Mouse (Mus musculus) neural tube, embryonic 13.5 days (tissue): ENCODE measurements at regions not wholly inside any gene's neighbourhood (a gene's known extent, or its start where the extent isn't known, plus 50 kb on each side); places are given as distances from the start of the nearest gene placed in this dataset.

Experiments used
- ATAC-seq: fragments of 200-750 bp; cut with Nextera tagmentation; 2 replicates; pipeline ENCODE4 v1.8.0; 2017; ENCODE audit warnings: low read depth, mild to moderate bottlenecking, moderate TSS enrichment, moderate library complexity
- H3K27ac ChIP-seq: fragments of 300-500 bp; sonication (generic); replicated peaks from 2 replicates; pipeline ENCODE4 v1.5.1; 2015; ENCODE audit warnings: moderate library complexity, mild to moderate bottlenecking, inconsistent platforms
- H3K27me3 ChIP-seq: fragments of 300-500 bp; sonication (generic); 2 replicates; pipeline ENCODE4 v1.6.1; 2015; ENCODE audit warnings: mild to moderate bottlenecking, inconsistent platforms
- H3K36me3 ChIP-seq: fragments of 300-500 bp; sonication (generic); 2 replicates; pipeline ENCODE4 v1.6.1; 2015; ENCODE audit warnings: mild to moderate bottlenecking, inconsistent platforms
- H3K4me1 ChIP-seq: fragments of 300-500 bp; sonication (generic); replicated peaks from 2 replicates; pipeline ENCODE4 v1.6.1; 2015; ENCODE audit warnings: inconsistent platforms
- H3K4me2 ChIP-seq: fragments of 300-500 bp; sonication (generic); 2 replicates; pipeline ENCODE4 v1.6.1; 2015; ENCODE audit warnings: inconsistent platforms, mild to moderate bottlenecking, moderate library complexity
- H3K4me3 ChIP-seq: fragments of 300-500 bp; sonication (generic); 2 replicates; pipeline ENCODE4 v1.5.1; 2015; ENCODE audit warnings: mild to moderate bottlenecking, inconsistent platforms
- H3K9ac ChIP-seq: fragments of 300-500 bp; sonication (generic); 2 replicates; pipeline ENCODE4 v1.6.1; 2015; ENCODE audit warnings: moderate library complexity, mild to moderate bottlenecking, inconsistent platforms
- H3K9me3 ChIP-seq: fragments of 300-500 bp; sonication (generic); 2 replicates; pipeline ENCODE4 v1.6.1; 2016; ENCODE audit warnings: inconsistent platforms
- WGBS: fragments of 180-500 bp; shearing (Covaris S2); methylation state at CpG from one replicate; pipeline ENCODE4 v1.1.7; 2015; 5-methylcytosine and 5-hydroxymethylcytosine counted together

DNA sequence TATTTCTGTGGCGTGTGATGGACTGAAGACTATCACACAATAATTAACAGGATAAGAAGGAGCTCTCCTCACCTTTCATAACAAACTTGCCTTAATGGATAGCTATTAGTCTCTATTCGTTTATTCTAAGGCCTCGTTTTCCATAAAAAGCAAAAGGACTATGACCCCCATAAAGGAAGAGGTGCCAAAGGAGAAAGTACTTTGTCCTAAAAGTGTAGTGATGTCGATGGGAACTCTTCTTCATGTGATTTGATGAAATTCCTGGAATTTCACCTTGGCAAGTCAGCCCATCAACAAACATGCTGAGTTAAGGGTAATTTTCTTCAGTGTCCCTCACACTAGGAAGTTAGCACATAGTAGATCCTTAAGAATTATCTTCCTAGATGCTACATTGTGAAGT, 293.9 kb downstream of the Lyplal1 start:
- Histone ChIP-seq H3K4me2 (no peak overlapping the region), H3K4me1 (peaks cover 7% of the 10 kb centered on the region), H3K9ac (no peak overlapping the region), H3K36me3 (no peaks in the 10 kb centered on the region), H3K4me3 (no peak overlapping the region), H3K27ac (no peak overlapping the region), H3K27me3 (no peaks in the 10 kb centered on the region), H3K9me3 (no peaks in the 10 kb centered on the region)
- WGBS, result 90% methylated on average over 4 of the region's 4 CpGs
- no peak for ATAC-seq

DNA sequence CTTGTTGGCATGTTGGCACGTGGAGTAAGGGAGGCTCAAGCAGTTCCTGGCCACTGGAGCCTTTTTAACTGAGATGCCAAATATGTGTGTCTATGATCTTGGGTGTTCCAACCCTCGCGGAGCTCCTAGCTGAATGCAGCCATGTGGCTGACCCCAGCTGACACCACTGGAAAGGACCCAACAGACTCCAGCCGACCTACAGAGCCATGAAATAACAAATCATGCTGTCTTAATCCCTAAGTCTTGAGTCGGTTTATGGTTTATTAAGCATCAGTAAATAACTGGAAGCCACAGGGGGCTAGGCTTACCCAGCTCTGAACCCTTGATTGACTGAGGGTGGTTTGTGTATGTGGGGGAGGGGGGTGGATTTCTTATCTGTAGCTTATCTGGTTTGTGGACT, 293.2 kb downstream of the Lyplal1 start:
- H3K4me2 ChIP-seq, result no peak overlapping the region
- no peak overlapping the region for H3K27ac ChIP-seq
- no peak overlapping the region for H3K4me3 ChIP-seq
- WGBS, result 47% methylated on average over 5 of the region's 5 CpGs
- no peak overlapping the region for H3K9ac ChIP-seq
- H3K36me3 ChIP-seq, result no peaks in the 10 kb centered on the region
- peaks cover 5% of the 10 kb centered on the region for H3K4me1 ChIP-seq
- ATAC-seq, result no peak
- H3K9me3 ChIP-seq, result no peaks in the 10 kb centered on the region
- no peaks in the 10 kb centered on the region for H3K27me3 ChIP-seq

DNA sequence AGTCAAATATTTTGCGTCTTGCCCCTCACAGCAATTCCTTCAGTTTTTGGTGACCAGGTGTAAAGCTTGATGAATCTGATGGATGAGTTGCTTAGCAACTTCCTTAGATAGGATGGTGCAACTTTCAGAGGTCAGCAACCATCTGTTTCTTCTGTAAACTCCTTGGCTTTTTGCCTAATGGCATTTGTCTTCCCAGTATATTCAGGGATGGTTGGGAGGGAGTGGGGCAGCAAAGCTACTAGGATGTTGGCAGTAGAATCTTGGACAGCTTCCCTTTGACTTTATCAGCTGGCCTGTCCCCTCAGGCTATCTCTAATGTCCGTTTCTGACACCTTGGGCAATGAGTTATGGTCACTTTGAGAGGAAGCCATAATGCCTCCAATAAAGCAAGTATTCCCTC, 289.1 kb downstream of the Lyplal1 start:
- Histone ChIP-seq H3K27ac (no peak overlapping the region), H3K4me3 (no peak overlapping the region), H3K27me3 (no peaks in the 10 kb centered on the region), H3K9me3 (no peaks in the 10 kb centered on the region), H3K4me1 (no peaks in the 10 kb centered on the region), H3K36me3 (no peaks in the 10 kb centered on the region), H3K4me2 (no peak overlapping the region), H3K9ac (no peak overlapping the region)
- no peak for ATAC-seq
- 64% methylated on average over 2 of the region's 2 CpGs for WGBS

DNA sequence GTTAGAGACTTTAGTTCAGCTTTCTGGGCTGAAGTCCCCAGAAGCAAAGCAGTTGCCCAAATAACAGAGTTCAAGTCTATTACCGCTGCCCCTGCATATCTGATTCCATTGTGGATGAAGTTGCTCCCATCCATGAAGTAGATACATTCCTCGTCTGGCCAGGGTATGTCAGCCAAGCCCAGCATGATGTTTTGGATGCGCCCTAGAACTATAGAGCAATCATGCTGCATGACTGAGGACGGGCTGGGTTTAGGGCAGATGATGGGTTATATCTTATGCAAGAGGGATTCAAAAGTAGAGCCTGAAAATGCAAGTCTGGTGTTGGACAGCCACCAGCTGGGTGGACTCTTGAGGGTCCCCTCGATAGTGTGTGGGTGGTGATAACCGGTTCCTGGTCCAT, 288.6 kb downstream of the Lyplal1 start:
- no peak for ATAC-seq
- 91% methylated on average over 6 of the region's 6 CpGs for WGBS

DNA sequence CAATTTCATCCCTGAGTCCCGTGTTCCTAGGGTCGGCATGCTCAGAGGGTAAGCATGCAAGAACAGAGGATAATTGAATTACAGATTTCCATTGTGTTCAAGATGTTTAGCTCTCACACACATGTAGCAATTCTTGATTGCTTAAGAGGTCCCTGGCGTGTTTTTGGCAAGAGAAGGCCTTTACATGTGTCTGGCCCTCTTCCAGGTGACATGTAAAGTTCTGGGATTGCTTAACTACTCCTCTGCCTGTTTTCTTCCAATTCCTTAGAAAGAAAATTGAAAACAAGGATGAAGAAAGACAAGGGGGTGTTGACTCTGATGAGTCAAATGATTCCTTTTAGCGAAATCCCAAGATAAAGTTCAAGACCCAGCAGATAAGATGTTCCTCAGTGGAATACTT, 285.1 kb downstream of the Lyplal1 start:
- ATAC-seq, result no peak

More for the DNA sequence above, 288.6 kb downstream of the Lyplal1 start:
- no peaks in the 10 kb centered on the region for H3K9me3 ChIP-seq
- no peaks in the 10 kb centered on the region for H3K36me3 ChIP-seq
- H3K4me1 ChIP-seq, result peaks cover under 1% of the 10 kb centered on the region; the same call in 1 of the 2 replicates
- no peak overlapping the region for H3K4me3 ChIP-seq
- H3K27me3 ChIP-seq, result no peaks in the 10 kb centered on the region
- H3K9ac ChIP-seq, result no peak overlapping the region
- no peak overlapping the region for H3K27ac ChIP-seq
- no peak overlapping the region for H3K4me2 ChIP-seq

DNA sequence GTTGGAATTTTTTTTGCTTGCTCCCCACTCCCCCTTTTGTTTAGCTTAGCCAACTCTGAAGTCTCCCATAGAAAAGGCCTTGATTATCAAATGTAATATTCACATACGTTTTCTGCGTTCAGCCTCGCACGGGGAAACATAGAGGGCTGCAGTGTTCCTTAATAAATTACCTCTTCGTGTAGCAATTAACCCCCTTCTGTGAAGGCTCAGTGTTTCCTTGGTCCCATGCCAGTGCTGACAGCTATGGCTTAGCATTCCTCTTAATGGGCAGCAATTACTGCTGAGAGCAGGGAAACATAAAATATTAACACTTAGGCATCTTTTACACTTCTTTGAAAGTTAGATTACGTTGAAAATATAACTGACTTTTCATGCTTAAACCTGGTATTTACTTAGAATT, 282.9 kb downstream of the Lyplal1 start:
- ATAC-seq, result peak; percentile 53; the same call in 1 of the 2 replicates
- H3K27ac ChIP-seq, result peak overlapping the region; percentile 35; the same call in 1 of the 2 replicates
- no peak overlapping the region for H3K4me2 ChIP-seq
- 24% methylated on average over 6 of the region's 6 CpGs for WGBS
- H3K4me1 ChIP-seq, result peaks cover 25% of the 10 kb centered on the region; the same call in 1 of the 2 replicates
- H3K9ac ChIP-seq, result no peak overlapping the region
- H3K4me3 ChIP-seq, result no peak overlapping the region
- H3K9me3 ChIP-seq, result no peaks in the 10 kb centered on the region
- H3K27me3 ChIP-seq, result no peaks in the 10 kb centered on the region
- no peaks in the 10 kb centered on the region for H3K36me3 ChIP-seq

More for the DNA sequence above, 285.1 kb downstream of the Lyplal1 start:
- Histone ChIP-seq H3K27ac (no peak overlapping the region), H3K4me2 (no peak overlapping the region), H3K4me3 (no peak overlapping the region), H3K9ac (no peak overlapping the region), H3K4me1 (peaks cover 23% of the 10 kb centered on the region; the same call in 1 of the 2 replicates), H3K36me3 (no peaks in the 10 kb centered on the region), H3K27me3 (no peaks in the 10 kb centered on the region), H3K9me3 (no peaks in the 10 kb centered on the region)
- 86% methylated on average over 4 of the region's 4 CpGs for WGBS

DNA sequence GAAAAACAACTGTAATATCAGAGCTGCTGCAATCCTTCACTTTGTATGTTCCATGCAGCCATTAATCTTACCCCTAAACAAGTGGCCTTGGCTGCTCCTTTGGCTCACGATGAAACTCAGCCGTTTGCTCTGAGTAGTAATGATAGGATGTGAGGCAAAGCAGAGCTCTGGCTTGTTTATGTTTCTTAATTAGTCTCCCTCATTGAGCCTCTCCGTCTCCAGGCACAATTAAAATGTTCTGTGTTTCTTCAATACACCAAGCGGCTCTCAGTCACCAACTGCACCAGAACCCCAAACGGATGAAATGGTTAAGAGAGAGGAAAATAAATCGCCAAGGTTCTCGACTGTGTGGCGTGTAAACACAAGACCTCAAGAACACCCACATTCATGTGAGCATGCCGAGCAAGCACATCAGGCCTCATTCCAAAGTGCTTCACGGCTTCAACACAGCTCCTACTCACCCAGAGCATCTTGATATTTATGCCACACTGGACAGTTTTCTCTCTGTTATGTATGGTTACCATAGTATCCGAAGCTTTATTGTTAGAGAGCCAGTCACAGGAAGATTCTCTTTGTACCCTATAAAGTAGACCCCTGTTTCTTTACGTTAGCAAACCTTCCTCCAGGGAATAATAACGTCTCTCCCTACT, 280.4 kb downstream of the Lyplal1 start:
- 44% methylated on average over 13 of the region's 13 CpGs for WGBS
- no peak for ATAC-seq

DNA sequence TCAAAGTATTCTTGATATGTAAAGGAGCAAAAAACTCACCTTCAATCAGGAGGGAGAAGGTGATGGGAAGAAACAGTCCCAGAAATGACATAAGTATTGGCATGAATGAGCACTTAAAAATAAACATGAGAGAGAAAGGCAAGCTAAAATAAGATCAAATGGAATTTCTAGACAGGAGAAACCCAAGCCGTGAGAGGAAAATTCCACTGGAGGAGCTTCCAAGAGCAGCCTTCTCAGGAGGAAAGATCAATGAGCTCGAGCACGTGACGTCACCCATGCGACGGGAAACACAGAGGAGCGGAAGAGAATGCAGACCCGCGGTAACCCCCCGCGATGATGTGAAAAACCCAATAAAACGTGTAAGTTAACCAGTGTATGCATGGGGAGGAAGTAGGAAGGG, 274.6 kb downstream of the Lyplal1 start:
- Histone ChIP-seq H3K9ac (no peak overlapping the region), H3K4me3 (no peak overlapping the region), H3K4me1 (0 out of 2 replicates have a peak, but pooled peaks cover 6% of the 10 kb centered on the region), H3K36me3 (no peaks in the 10 kb centered on the region), H3K27me3 (no peaks in the 10 kb centered on the region), H3K27ac (no peak overlapping the region), H3K4me2 (no peak overlapping the region), H3K9me3 (no peaks in the 10 kb centered on the region)
- no peak for ATAC-seq
- WGBS, result 88% methylated on average over 12 of the region's 12 CpGs

More for the DNA sequence above, 280.4 kb downstream of the Lyplal1 start:
- H3K9ac ChIP-seq, result no peak overlapping the region
- no peak overlapping the region for H3K27ac ChIP-seq
- no peak overlapping the region for H3K4me2 ChIP-seq
- no peaks in the 10 kb centered on the region for H3K27me3 ChIP-seq
- H3K9me3 ChIP-seq, result no peaks in the 10 kb centered on the region
- no peaks in the 10 kb centered on the region for H3K36me3 ChIP-seq
- peaks cover 25% of the 10 kb centered on the region; the same call in 1 of the 2 replicates for H3K4me1 ChIP-seq
- no peak overlapping the region for H3K4me3 ChIP-seq

DNA sequence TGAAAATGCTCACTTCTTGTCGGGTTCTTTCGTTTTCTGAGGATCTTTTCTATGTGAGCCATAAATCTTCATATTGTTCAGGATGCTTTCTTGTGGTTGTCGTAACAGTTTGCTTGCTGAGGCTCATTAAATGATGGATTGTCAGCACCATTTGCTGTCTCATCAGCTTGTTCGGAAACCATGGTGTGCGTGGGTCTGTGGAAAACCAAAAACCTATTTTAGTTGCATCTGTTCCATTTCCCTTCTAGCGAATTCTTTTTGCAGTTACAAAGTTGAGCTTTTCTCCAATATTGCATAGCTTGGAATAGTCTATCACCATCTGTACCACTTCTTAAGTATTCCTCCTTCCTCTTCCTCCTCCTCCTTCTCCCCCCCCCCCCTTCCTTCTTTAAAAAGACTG, 269.9 kb downstream of the Lyplal1 start:
- Histone ChIP-seq H3K36me3 (no peaks in the 10 kb centered on the region), H3K27me3 (no peaks in the 10 kb centered on the region), H3K4me2 (no peak overlapping the region), H3K9me3 (no peaks in the 10 kb centered on the region), H3K27ac (no peak overlapping the region), H3K4me1 (peaks cover 16% of the 10 kb centered on the region), H3K4me3 (no peak overlapping the region), H3K9ac (no peak overlapping the region)
- ATAC-seq, result no peak
- 21% methylated on average over 6 of the region's 6 CpGs for WGBS

DNA sequence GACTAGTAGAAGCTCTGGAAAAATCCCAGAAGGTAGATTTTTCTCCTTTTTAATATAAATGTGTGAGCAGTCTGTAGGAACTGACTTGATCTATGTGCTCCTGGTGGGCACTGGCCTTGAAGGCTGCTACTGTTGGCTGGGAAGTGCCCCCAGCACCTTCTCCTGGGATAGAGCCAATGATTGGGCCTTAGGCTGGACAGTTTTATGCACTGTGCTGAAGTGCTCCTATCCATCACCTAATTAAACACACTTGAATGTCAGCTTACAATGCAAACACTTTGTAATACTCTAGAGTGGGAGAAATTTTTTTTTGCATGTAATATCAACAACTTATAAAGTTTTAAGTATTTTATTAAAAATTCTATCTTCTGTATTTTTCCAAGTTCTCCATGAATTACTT, 266.5 kb downstream of the Lyplal1 start:
- no peaks in the 10 kb centered on the region for H3K27me3 ChIP-seq
- H3K9me3 ChIP-seq, result no peaks in the 10 kb centered on the region
- ATAC-seq, result no peak
- H3K36me3 ChIP-seq, result no peaks in the 10 kb centered on the region
- H3K4me1 ChIP-seq, result peaks cover 16% of the 10 kb centered on the region
- H3K27ac ChIP-seq, result no peak overlapping the region
- no peak overlapping the region for H3K9ac ChIP-seq
- H3K4me2 ChIP-seq, result no peak overlapping the region
- no peak overlapping the region for H3K4me3 ChIP-seq

DNA sequence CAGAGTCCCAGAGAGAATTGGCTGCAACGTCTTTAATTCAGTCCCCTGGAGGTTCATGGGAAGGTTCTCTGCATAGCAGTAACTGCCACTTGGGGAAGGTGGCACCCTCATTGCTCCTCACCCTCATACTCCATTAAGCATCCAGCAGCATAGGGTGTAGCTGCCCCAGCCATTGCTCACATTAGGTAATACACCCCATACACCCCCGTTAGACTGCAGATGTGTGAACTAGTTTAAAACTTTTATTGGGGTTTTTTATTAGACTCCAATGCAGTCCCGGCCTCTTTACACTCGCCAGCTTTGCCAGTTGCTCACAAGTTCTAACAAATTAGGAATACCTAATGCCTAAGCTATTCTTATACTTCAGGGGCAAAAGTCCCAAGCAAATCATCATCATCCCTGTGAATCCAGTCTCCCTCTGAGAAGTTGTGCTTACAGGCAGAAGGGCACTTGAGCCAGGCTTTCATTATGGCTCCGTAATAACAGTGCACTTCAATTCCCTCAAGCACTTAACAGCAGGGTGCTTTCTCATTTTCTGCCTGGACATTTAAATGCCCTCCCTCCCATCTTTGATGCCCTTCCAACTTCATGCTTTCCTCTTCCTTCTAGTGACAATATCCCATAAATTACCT, 265.7 kb downstream of the Lyplal1 start:
- 30% methylated on average over 5 of the region's 5 CpGs for whole genome bisulfite sequencing
- H3K4me2 ChIP-seq, result no peak overlapping the region
- H3K4me3 ChIP-seq, result no peak overlapping the region
- H3K27me3 ChIP-seq, result no peaks in the 10 kb centered on the region
- H3K27ac ChIP-seq, result no peak overlapping the region
- no peak overlapping the region for H3K9ac ChIP-seq
- H3K4me1 ChIP-seq, result peaks cover 16% of the 10 kb centered on the region
- H3K36me3 ChIP-seq, result no peaks in the 10 kb centered on the region
- H3K9me3 ChIP-seq, result no peaks in the 10 kb centered on the region
- no peak for ATAC-seq

DNA sequence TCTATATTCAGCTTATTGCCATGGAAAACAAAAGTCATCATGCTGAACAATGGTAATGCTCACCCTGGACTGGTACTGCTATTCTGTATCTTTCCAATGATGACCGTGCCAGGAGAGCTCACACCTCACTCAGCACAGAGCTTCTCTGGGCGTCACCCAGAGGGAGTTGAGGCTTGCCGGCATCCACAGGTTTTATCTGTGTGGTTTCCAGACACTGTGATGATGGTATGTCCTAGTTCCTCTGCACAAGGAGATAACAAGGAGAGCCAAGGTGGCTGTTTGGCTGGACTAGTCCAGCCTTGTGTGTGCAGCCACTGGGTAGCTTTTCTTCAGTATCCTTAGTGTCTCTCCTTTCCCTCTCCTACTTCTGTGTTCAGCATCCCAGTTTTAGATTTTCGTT, 255.4 kb downstream of the Lyplal1 start:
- no peak overlapping the region for H3K9ac ChIP-seq
- no peak for ATAC-seq
- H3K4me2 ChIP-seq, result no peak overlapping the region
- no peak overlapping the region for H3K4me3 ChIP-seq
- WGBS, result 87% methylated on average over 4 of the region's 4 CpGs
- H3K9me3 ChIP-seq, result no peaks in the 10 kb centered on the region
- no peak overlapping the region for H3K27ac ChIP-seq
- no peaks in the 10 kb centered on the region for H3K4me1 ChIP-seq
- H3K36me3 ChIP-seq, result no peaks in the 10 kb centered on the region
- H3K27me3 ChIP-seq, result no peaks in the 10 kb centered on the region

DNA sequence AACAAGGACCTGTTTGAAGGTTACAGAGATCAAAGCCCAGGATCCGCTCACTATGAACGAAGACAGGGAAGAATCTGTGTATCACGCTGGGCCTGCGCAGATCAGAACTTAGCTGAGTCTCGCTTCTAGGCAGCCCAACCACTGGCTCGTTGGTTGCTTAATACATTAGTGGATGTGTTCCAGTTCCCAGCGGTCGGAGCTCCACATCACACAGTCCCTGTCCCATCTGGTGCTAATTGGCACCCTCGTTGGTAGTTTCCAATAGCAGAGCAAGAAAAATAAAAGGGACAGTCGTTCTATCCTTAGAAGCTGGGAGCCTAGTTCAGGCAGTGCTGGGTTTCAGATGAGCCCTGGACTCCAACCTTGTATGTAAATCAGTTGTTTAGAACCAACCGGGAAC, 251.2 kb downstream of the Lyplal1 start:
- H3K9ac ChIP-seq, result no peak overlapping the region
- H3K36me3 ChIP-seq, result no peaks in the 10 kb centered on the region
- H3K27me3 ChIP-seq, result no peaks in the 10 kb centered on the region
- H3K4me1 ChIP-seq, result no peaks in the 10 kb centered on the region
- 79% methylated on average over 11 of the region's 11 CpGs for WGBS
- H3K27ac ChIP-seq, result no peak overlapping the region
- H3K4me3 ChIP-seq, result no peak overlapping the region
- no peak overlapping the region for H3K4me2 ChIP-seq
- no peaks in the 10 kb centered on the region for H3K9me3 ChIP-seq
- ATAC-seq, result no peak
